ENCODE assay signal across 8 mouse cellular contexts in the genomic region with DNA sequence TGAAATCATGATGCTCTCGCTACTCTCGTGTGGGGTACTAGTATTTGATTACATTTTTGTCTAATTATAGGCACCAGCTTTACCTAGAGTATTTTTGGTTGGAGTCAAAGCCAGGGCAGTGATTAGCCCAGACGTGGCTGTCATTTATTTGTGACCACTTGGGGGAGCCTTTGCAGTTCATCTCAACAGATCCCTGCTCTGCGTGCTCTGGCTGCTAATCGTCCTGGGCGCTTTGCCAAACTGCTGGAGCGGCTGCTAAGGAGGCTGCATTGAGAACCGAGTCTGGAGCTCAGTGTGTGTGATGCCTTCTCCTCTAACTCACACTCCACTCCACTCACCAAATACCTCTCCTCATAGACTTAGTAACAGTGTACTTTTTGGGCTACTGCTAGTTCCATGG. TPM values are rescaled to one million over a fixed set of nuclear protein-coding genes. Genes with fewer than 3 reads are reported as not detected.
A peak's percentile ranks its signal among the peaks of the same experiment; 100 is the strongest.
DNase-seq lines count a peak whose midpoint lies in the region; ATAC-seq lines count a peak whose summit lies in the region.

No protein-coding gene starts in this region.

- DNase-seq in adipocyte (ENCODE audit: low spot score): peak; percentile 99
- DNase-seq in embryo, embryonic 10.5 days (ENCODE audit: low spot score): peak; percentile 95
- DNase-seq in gastrocnemius, postnatal 25 days: peak; percentile 90
- DNase-seq in left cerebral cortex, adult 9 months (ENCODE audit: low spot score in 2 of 2): peak; percentile 75 to 95
- DNase-seq in right cerebral cortex, postnatal 10 days (ENCODE audit: low spot score in 2 of 2): peak; percentile 96 to 98
- peak; percentile 97 for DNase-seq in urinary bladder, postnatal 14 days (ENCODE audit: low spot score)

- ATAC-seq in inflammation-experienced regulatory T-cells, adult 6 months: peak; percentile 70
- peak; percentile 71 for ATAC-seq in megakaryocyte progenitor cell, adult 5-6 weeks (replicated peaks; ENCODE audit: poor library complexity)

RNA-seq across cellular contexts. Expression of a gene that starts 2.7 kb away (rescaled TPM):
- total RNA-seq in gastrocnemius, postnatal 25 days (2021): 100 to 1,000 TPM; 124 to 127 TPM
- polyA plus RNA-seq in inflammation-experienced regulatory T-cells, adult 6 months (2017; shearing (Covaris generic)): 10 to 100 TPM in 2 of 3 experiments, 1 to 10 TPM in 1; 9.0 to 14.0 (median 10.3) TPM
- total RNA-seq in megakaryocyte progenitor cell, adult 5-6 weeks (2015): 179 and 186 TPM in 2 replicates
- total RNA-seq in megakaryocyte progenitor cell, adult 5-6 weeks (2017): 278 and 339 TPM in 2 replicates

Comparison
In these comparisons a context has a peak if more than half of its experiments do, and no peak if none do; other contexts are left out.
1. Peak in every context shown above with its lines: DNase-seq and ATAC-seq.